Mouse (Mus musculus): ENCODE results near the gene Npnt.

DNA sequence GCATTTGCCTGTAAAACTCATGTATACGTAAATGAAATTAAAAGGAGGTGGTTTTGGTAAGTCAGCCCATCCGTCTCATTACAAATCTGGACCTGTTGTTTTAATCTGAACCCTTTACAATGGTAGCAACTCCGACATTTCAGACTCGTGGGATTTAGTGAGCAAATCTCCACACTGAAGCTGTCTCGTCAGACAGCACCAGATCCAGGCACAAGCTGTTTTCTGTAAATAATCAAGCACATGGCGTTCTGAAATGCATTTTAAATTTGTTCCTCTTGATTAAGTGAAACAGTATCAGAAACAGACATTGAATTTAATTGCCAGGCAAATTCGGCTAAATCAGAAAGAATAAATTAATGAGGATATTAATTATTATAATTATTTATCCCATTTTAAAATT lies 100.4 kb downstream of the Npnt start:
- no peak for TF ChIP-seq HCFC1 (IDR thresholded peaks at IDR 0.05; ENCODE audit: borderline replicate concordance, insufficient read depth, low read length)
- no peak for TF ChIP-seq CHD2 (IDR thresholded peaks at IDR 0.05; ENCODE audit: low read depth, low read length)
- no peak for TF ChIP-seq ZNF384 (IDR thresholded peaks at IDR 0.05; ENCODE audit: low read depth, low read length)
- TF ChIP-seq MAFK (IDR thresholded peaks at IDR 0.05; ENCODE audit: insufficient read depth, low read depth, low read length): no peak
- no peak for TF ChIP-seq ZC3H11A (IDR thresholded peaks at IDR 0.05; ENCODE audit: borderline replicate concordance, low read depth, low read length)

Data from ES-E14 (cell line).